Mouse (Mus musculus): ENCODE measurements around the gene Gm26938.

The Gm26938 gene

GRCm38 (mm10) chr5:139794137-139794536, 32.1 kb downstream of the Gm26938 start:
- no peak for DNase-seq (ENCODE audit: low spot score)

GRCm38 (mm10) chr5:139793338-139794089, 32.7 kb downstream of the Gm26938 start:
- DNase-seq (ENCODE audit: low spot score) = no peak

- DNase-seq (ENCODE audit: low spot score) = no peak
Measured at GRCm38 (mm10) chr5:139792966-139793337, 33.3 kb downstream of the Gm26938 start.

GRCm38 (mm10) chr5:139792159-139792775, 33.9 kb downstream of the Gm26938 start:
- no peak for DNase-seq (ENCODE audit: low spot score)

- peak; percentile 95 for DNase-seq (ENCODE audit: low spot score)
Measured at GRCm38 (mm10) chr5:139791227-139792158, 34.7 kb downstream of the Gm26938 start, which contains the start of gene Mafk. Mafk (plus strand) TSS chr5:139791513.

- DNase-seq (ENCODE audit: low spot score) = no peak
Measured at GRCm38 (mm10) chr5:139789466-139789865, 36.7 kb downstream of the Gm26938 start.

- DNase-seq (ENCODE audit: low spot score) = no peak
Measured at GRCm38 (mm10) chr5:139781406-139781805, 44.8 kb downstream of the Gm26938 start.

GRCm38 (mm10) chr5:139776966-139777365, 49.2 kb downstream of the Gm26938 start:
- no peak for DNase-seq (ENCODE audit: low spot score)

GRCm38 (mm10) chr5:139775216-139775926, 50.8 kb downstream of the Gm26938 start, which contains the start of gene Ints1:
Ints1 (minus strand) TSS chr5:139775674.
- DNase-seq (ENCODE audit: low spot score) = peak; percentile 88

GRCm38 (mm10) chr5:139768216-139768615, 58.0 kb downstream of the Gm26938 start:
- no peak for DNase-seq (ENCODE audit: low spot score)

- DNase-seq (ENCODE audit: low spot score) = no peak
Measured at GRCm38 (mm10) chr5:139764296-139764695, 61.9 kb downstream of the Gm26938 start.

- DNase-seq (ENCODE audit: low spot score) = no peak
Measured at GRCm38 (mm10) chr5:139758096-139758495, 68.1 kb downstream of the Gm26938 start.
